Mouse (Mus musculus) myocyte (in vitro differentiated cells): ENCODE results near the gene Itgb5.

Experiments
- CEBPB ChIP-seq: IDR thresholded peaks from 2 replicates; pipeline ENCODE4 v1.6.1; 2011; ENCODE audit warnings: mild to moderate bottlenecking, moderate library complexity; ENCODE audit not compliant: poor library complexity, insufficient read depth, severe bottlenecking
- E2F4 ChIP-seq: IDR thresholded peaks from one replicate; pipeline ENCODE4 v1.6.1; 2011; ENCODE audit warnings: mild to moderate bottlenecking, control low read depth, moderate library complexity; ENCODE audit not compliant: insufficient read depth
- MAX ChIP-seq: IDR thresholded peaks from one replicate; pipeline ENCODE4 v1.6.1; 2011; ENCODE audit warnings: low read depth, mild to moderate bottlenecking, control low read depth
- MYOD1 ChIP-seq, 3 experiments: IDR thresholded peaks; one replicate each; pipeline ENCODE4 v1.6.1; 2011; ENCODE audit warnings: control low read depth in 2 of 3, low read depth in 2 of 3, mild to moderate bottlenecking in 2 of 3, moderate library complexity in 1 of 3; ENCODE audit not compliant: insufficient read length in 2 of 3, control insufficient read depth in 1 of 3
- MYOG ChIP-seq, 3 experiments: IDR thresholded peaks; one replicate each; pipeline ENCODE4 v1.6.1; 2011; ENCODE audit warnings: control low read depth in 2 of 3, low read depth in 2 of 3, mild to moderate bottlenecking in 2 of 3; ENCODE audit not compliant: insufficient read length in 2 of 3, control insufficient read depth in 1 of 3, insufficient read depth in 1 of 3
- POLR2A ChIP-seq: IDR thresholded peaks from one replicate; pipeline ENCODE4 v1.6.1; 2011; ENCODE audit warnings: low read depth, mild to moderate bottlenecking, control low read depth, moderate library complexity; ENCODE audit not compliant: insufficient read length
- POLR2AphosphoS2 ChIP-seq: IDR thresholded peaks from one replicate; pipeline ENCODE4 v1.6.1; 2011; ENCODE audit warnings: low read depth, control low read depth; ENCODE audit not compliant: insufficient read length
- REST ChIP-seq: IDR thresholded peaks from one replicate; pipeline ENCODE4 v1.6.1; 2011; ENCODE audit warnings: mild to moderate bottlenecking, control low read depth, moderate library complexity; ENCODE audit not compliant: insufficient read depth, insufficient read length
- SRF ChIP-seq: IDR thresholded peaks from one replicate; pipeline ENCODE4 v1.6.1; 2011; ENCODE audit warnings: low read depth; ENCODE audit not compliant: control insufficient read depth, insufficient read length
- TCF12 ChIP-seq: IDR thresholded peaks from one replicate; pipeline ENCODE4 v1.6.1; 2011; ENCODE audit warnings: mild to moderate bottlenecking, control low read depth; ENCODE audit not compliant: poor library complexity, insufficient read depth, severe bottlenecking
- USF1 ChIP-seq: IDR thresholded peaks from one replicate; pipeline ENCODE4 v1.6.1; 2011; ENCODE audit warnings: low read depth, mild to moderate bottlenecking, control low read depth, moderate library complexity

GRCm38 (mm10) chr16:33914997-33915396 is 85.5 kb downstream of the Itgb5 start:
- TF ChIP-seq USF1 (no peak), POLR2A (no peak), SRF (no peak), TCF12 (no peak), MYOD1 (IDR thresholded peaks at IDR 0.05; ENCODE audit: control insufficient read depth in 1 of 3, insufficient read length in 2 of 3, low read depth in 2 of 3) (no peak), MAX (no peak), E2F4 (no peak), POLR2AphosphoS2 (no peak), CEBPB (no peak), MYOG (IDR thresholded peaks at IDR 0.05; ENCODE audit: control insufficient read depth in 1 of 3, insufficient read depth in 1 of 3, insufficient read length in 2 of 3, low read depth in 2 of 3) (no peak), REST (no peak)
